Mouse (Mus musculus): Measurements from ENCODE around the gene Prokr2.

Gene Prokr2

GRCm38 (mm10) chr2:132385194-132385838 lies at the start of gene Prokr2:
Gene Prokr2, minus strand, starts transcription at chr2:132385447.
- DNase-seq (ENCODE audit: extremely low spot score, low read depth, low spot score), result no peak

- DNase-seq (ENCODE audit: extremely low spot score, low read depth, low spot score), result no peak
Observed at GRCm38 (mm10) chr2:132427160-132427941, 42.1 kb upstream of the Prokr2 start.

GRCm38 (mm10) chr2:132425576-132425975 lies 40.3 kb upstream of the Prokr2 start:
- DNase-seq (ENCODE audit: extremely low spot score, low read depth, low spot score), result no peak

DNA sequence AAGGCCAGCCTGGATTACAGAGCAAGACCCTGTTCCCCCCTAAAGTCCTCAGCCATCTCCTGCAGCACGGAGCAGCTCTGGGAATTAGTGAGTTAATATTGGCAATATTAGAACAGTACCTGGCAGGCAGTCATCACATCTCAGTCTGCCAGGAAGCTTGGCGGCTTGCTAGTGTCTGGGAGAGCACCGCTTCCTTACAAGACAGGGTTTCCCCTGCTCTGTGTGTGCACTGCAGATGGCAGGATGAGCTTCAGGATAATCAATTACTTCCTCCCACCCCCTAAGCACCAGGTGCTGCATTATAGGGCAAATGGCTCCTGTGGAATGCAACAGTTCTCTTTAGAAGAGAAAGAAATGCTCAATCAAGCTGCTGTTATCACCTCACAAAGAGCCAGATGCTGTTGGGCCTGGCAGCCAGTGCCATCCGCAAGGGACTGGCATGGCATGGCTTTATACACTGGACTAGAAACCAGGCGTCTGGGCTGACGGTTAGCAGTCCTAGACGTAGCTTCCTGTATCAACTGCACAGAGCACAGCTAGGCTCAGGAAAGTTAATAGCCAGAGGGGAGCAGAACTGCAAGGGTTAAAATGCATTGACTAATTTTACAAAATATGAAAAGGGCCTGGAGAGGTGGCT lies 38.3 kb upstream of the Prokr2 start:
- DNase-seq (ENCODE audit: extremely low spot score, low read depth, low spot score), result no peak

GRCm38 (mm10) chr2:132422846-132423245 lies 37.6 kb upstream of the Prokr2 start:
- no peak for DNase-seq (ENCODE audit: extremely low spot score, low read depth, low spot score)

DNA sequence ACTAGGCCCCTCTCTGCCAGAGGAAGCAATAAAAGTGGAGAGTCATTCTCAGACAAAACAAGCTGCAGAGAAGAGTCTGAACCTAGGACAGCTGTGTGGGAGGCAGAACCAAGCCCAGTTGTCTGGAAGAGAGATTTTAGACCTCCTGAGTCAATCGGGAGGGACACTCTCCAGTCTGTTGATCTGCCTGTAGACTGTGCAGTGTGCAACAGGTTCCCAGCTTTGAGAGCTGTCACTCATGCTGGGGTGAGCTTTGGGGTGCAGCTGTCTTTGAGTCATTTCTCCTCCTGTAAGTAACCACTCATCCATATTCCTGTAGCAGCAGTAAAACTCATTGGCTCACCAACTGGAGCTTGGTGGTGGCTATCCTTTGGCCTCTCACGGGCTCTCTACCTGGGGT lies 33.2 kb upstream of the Prokr2 start:
- DNase-seq (ENCODE audit: extremely low spot score, low read depth, low spot score), result no peak

GRCm38 (mm10) chr2:132410126-132410525 lies 24.9 kb upstream of the Prokr2 start:
- no peak for DNase-seq (ENCODE audit: extremely low spot score, low read depth, low spot score)

- no peak for DNase-seq (ENCODE audit: extremely low spot score, low read depth, low spot score)
Observed at GRCm38 (mm10) chr2:132398136-132398535, 12.9 kb upstream of the Prokr2 start.

GRCm38 (mm10) chr2:132395753-132396152 lies 10.5 kb upstream of the Prokr2 start:
- DNase-seq (ENCODE audit: extremely low spot score, low read depth, low spot score), result no peak

- no peak for DNase-seq (ENCODE audit: extremely low spot score, low read depth, low spot score)
Observed at GRCm38 (mm10) chr2:132390607-132391160, 5.4 kb upstream of the Prokr2 start.

- no peak for DNase-seq (ENCODE audit: extremely low spot score, low read depth, low spot score)
Observed at GRCm38 (mm10) chr2:132389562-132389961, 4.3 kb upstream of the Prokr2 start.

DNA sequence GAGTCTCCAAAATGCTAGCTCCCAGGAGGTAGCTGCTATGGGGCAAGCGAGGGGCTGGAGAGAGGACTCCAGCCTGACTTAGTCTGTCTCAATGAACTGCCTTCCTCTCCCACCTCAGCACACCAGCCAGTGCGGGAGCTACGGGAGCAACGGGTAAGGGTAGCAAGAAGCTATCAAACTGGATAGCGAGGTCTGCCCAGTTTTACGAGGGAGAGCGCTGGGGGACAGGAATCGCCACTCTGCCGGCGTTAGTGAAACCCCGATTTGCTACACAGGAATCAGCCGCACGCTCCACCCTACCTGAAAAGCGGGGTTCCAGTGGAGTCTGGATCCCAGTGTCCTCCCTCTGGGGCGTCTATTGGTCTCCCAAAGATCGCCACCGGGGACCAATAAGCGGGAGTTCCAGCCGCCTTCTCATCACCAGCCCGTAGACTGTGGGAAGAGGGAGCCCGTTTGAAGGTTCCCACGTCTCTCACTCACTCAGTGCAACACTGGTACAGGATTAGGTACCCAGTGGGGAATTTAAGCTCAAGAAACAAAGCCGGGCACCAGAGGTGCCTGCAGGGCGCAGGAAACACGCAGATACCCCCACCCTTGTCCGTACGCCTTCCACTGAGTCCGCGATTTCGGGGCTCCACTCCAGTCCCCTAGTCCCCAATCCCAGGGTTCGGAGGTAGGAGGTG lies 595 bp downstream of the Prokr2 start:
- DNase-seq (ENCODE audit: extremely low spot score, low read depth, low spot score), result no peak

DNA sequence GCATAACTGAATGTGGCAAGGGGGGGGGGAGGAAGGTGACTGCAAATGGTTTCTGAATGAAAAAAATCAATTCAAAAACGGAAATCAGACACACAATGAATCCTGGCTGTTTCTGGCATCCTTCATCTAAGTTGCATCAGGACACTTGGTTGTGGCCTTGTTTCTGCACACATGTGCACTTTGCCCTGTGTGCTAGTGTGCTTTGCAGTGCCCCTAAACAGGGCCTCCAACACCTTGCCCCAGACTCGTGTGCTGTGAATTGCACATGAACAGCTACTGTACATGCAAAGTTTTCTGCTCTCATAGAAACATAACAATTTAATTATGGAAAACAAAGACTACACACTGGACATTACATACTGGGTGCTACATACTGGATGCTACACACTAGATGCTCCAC lies 2.9 kb downstream of the Prokr2 start:
- no peak for DNase-seq (ENCODE audit: extremely low spot score, low read depth, low spot score)

GRCm38 (mm10) chr2:132379690-132380089 lies 5.6 kb downstream of the Prokr2 start:
- DNase-seq (ENCODE audit: extremely low spot score, low read depth, low spot score), result no peak

- no peak for DNase-seq (ENCODE audit: extremely low spot score, low read depth, low spot score)
Observed at GRCm38 (mm10) chr2:132378602-132379150, 6.6 kb downstream of the Prokr2 start.

DNA sequence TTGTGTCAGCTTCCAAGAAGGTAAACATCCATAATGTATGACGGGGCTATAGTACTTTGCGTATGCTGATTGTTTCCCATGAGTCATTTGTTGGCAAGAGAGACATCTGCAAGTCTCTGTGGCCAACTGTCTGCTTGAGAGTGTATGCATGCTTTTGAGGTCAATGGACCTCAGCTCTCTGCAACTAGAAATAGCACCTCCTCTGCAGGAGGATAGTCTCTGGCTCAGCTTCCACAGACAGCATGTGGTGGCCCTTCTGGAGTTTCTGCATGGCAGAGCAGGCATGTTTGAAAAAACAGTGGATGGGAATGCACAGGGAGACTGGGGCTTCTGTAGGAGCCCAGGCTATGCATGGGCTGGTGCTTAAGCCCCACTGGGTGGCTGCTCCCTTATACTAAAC lies 7.8 kb downstream of the Prokr2 start:
- DNase-seq (ENCODE audit: extremely low spot score, low read depth, low spot score), result no peak

- no peak for DNase-seq (ENCODE audit: extremely low spot score, low read depth, low spot score)
Observed at GRCm38 (mm10) chr2:132375721-132376120, 9.5 kb downstream of the Prokr2 start.

GRCm38 (mm10) chr2:132375135-132375534 lies 10.1 kb downstream of the Prokr2 start:
- no peak for DNase-seq (ENCODE audit: extremely low spot score, low read depth, low spot score)

DNA sequence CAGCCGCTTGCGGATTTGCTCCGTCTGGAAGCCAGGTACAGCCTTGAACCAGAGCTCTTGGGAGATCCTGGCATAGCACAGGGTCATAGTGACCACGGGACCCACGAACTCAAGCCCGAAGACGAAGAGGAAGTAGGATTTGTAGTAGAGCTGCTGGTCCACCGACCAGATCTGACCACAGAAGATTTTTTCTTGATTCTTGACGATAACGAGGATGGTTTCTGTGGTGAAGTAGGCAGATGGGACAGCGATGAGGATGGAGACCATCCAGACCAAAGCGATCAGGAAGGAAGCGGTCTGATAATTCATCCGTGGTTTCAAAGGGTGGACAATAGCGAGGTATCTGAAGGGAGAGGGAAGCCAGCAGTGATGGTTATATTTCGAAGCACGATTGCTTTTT lies 11.5 kb downstream of the Prokr2 start:
- DNase-seq (ENCODE audit: extremely low spot score, low read depth, low spot score), result no peak

- no peak for DNase-seq (ENCODE audit: extremely low spot score, low read depth, low spot score)
Observed at GRCm38 (mm10) chr2:132368433-132368832, 16.8 kb downstream of the Prokr2 start.

- no peak for DNase-seq (ENCODE audit: extremely low spot score, low read depth, low spot score)
Observed at GRCm38 (mm10) chr2:132343846-132344245, 41.4 kb downstream of the Prokr2 start.

Data from hindlimb bud, embryonic 11.5 days (tissue).